16 mouse cellular contexts compared by ENCODE assay signal in genomic region chr1:77629496-77630281, GRCm38 (mm10).
DNase-seq lines count a peak whose midpoint lies in the region; ATAC-seq and TF ChIP-seq lines count a peak whose summit lies in the region.
"Had no signal": no experiment of that assay in that cellular context is flagged by ENCODE, and none has a peak within 500 bp of the region (broad histone marks: within the 10 kb centered on the region; RNA-seq: fewer than 3 reads in every experiment).

No protein-coding gene starts in this region.

- no peak overlapping the region for H3K27ac ChIP-seq in neural tube, embryonic 11.5 days (ENCODE audit: low read depth, low read length)
- H3K27ac ChIP-seq in forebrain, postnatal 0 days (ENCODE audit: low read depth, low read length): no peak overlapping the region
- peak overlapping the region; percentile 63; the same call in 1 of the 2 replicates for H3K27ac ChIP-seq in midbrain, embryonic 10.5 days (replicated peaks)
- H3K27ac ChIP-seq: heart, embryonic 13.5 days had no signal

- H3K9ac ChIP-seq in neural tube, embryonic 11.5 days (ENCODE audit: low read length): no peak overlapping the region
- H3K9ac ChIP-seq in forebrain, postnatal 0 days: no peak overlapping the region
- H3K9ac ChIP-seq: heart, embryonic 13.5 days had no signal

- H3K36me3 ChIP-seq in neural tube, embryonic 11.5 days (ENCODE audit: control insufficient read depth, insufficient read depth, low read length): no peaks in the 10 kb centered on the region
- no peaks in the 10 kb centered on the region for H3K36me3 ChIP-seq in forebrain, postnatal 0 days (ENCODE audit: insufficient read depth)
- H3K36me3 ChIP-seq in midbrain, embryonic 10.5 days: no peaks in the 10 kb centered on the region
- H3K36me3 ChIP-seq: G1E; heart, embryonic 13.5 days had no signal

- no peak overlapping the region for H3K4me2 ChIP-seq in neural tube, embryonic 11.5 days (ENCODE audit: low read depth)
- H3K4me2 ChIP-seq in forebrain, postnatal 0 days (ENCODE audit: low read depth): no peak overlapping the region
- H3K4me2 ChIP-seq: heart, embryonic 13.5 days had no signal

- DNase-seq in neural tube, embryonic 11.5 days (ENCODE audit: low spot score): peak; percentile 22
- DNase-seq in neural tube, embryonic 10.5 days (ENCODE audit: extremely low spot score, low spot score): no peak
- DNase-seq in forebrain, postnatal 0 days: peak; percentile 12
- DNase-seq in midbrain, embryonic 10.5 days (ENCODE audit: low spot score): peak; percentile 24
- DNase-seq in retina, embryonic 14.5 days (ENCODE audit: low spot score): peak; percentile 56
- no peak for DNase-seq in liver
- no peak for DNase-seq in gastrocnemius, postnatal 10 days
- DNase-seq in cerebellum, postnatal 36 days: no peak
- DNase-seq: adrenal gland, postnatal 36 days; gastrocnemius, postnatal 14 days; kidney, adult 8-10 months; lung, postnatal 10 days; thymus, adult 18-20 months had no signal

- TF ChIP-seq CTCF in forebrain, postnatal 0 days (IDR thresholded peaks at IDR 0.05; ENCODE audit: low read depth): no peak

- peak; percentile 94 for ATAC-seq in neural tube, embryonic 11.5 days (ENCODE audit: insufficient read depth, low FRiP score, low TSS enrichment)
- ATAC-seq in forebrain, postnatal 0 days: peak; percentile 64; the same call in 1 of the 2 replicates

- H3K9me3 ChIP-seq in neural tube, embryonic 11.5 days (ENCODE audit: control insufficient read depth, low read length): no peaks in the 10 kb centered on the region
- H3K9me3 ChIP-seq in forebrain, postnatal 0 days (ENCODE audit: low read length): no peaks in the 10 kb centered on the region
- no peaks in the 10 kb centered on the region for H3K9me3 ChIP-seq in midbrain, embryonic 10.5 days (replicated peaks)
- H3K9me3 ChIP-seq: heart, embryonic 13.5 days had no signal

- WGBS in neural tube, embryonic 11.5 days: 23% methylated on average over 9 of the region's 9 CpGs
- WGBS in forebrain, postnatal 0 days: 11% methylated on average over 9 of the region's 9 CpGs
- 22% methylated on average over 9 of the region's 9 CpGs for WGBS in midbrain, embryonic 10.5 days

- H3K27me3 ChIP-seq in neural tube, embryonic 11.5 days (ENCODE audit: control insufficient read depth, insufficient read depth, low read length): 0 out of 2 replicates have a peak, but pooled peaks cover 2% of the 10 kb centered on the region
- no peaks in the 10 kb centered on the region for H3K27me3 ChIP-seq in forebrain, postnatal 0 days (ENCODE audit: insufficient read depth, low read length)
- 0 out of 2 replicates have a peak, but pooled peaks cover 12% of the 10 kb centered on the region for H3K27me3 ChIP-seq in midbrain, embryonic 10.5 days (ENCODE audit: low read depth, poor library complexity, severe bottlenecking)
- H3K27me3 ChIP-seq: heart, embryonic 13.5 days had no signal

- H3K4me1 ChIP-seq in neural tube, embryonic 11.5 days (ENCODE audit: control insufficient read depth, insufficient read depth, low read length): peaks cover 8% of the 10 kb centered on the region
- H3K4me1 ChIP-seq in forebrain, postnatal 0 days (ENCODE audit: insufficient read depth): no peaks in the 10 kb centered on the region
- H3K4me1 ChIP-seq in midbrain, embryonic 10.5 days: peaks cover 24% of the 10 kb centered on the region
- H3K4me1 ChIP-seq: heart, embryonic 13.5 days had no signal

- no peak overlapping the region for H3K4me3 ChIP-seq in neural tube, embryonic 11.5 days (ENCODE audit: low read depth, low read length)
- H3K4me3 ChIP-seq in forebrain, postnatal 0 days (ENCODE audit: low read depth, low read length): no peak overlapping the region
- no peak overlapping the region for H3K4me3 ChIP-seq in midbrain, embryonic 10.5 days
- H3K4me3 ChIP-seq: erythroblast, embryonic 14.5 days; heart, embryonic 13.5 days had no signal

Comparison
In these comparisons a context has a peak if more than half of its experiments do, and no peak if none do; other contexts are left out.
1. DNase-seq: peak in neural tube, embryonic 11.5 days (single experiment), forebrain, postnatal 0 days (single experiment), midbrain, embryonic 10.5 days (single experiment) and retina, embryonic 14.5 days (single experiment); none in neural tube, embryonic 10.5 days (single experiment), liver (single experiment), gastrocnemius, postnatal 10 days (single experiment) and cerebellum, postnatal 36 days (0 of 2).